Mouse (Mus musculus): ENCODE measurements around the gene Dgkz. TPM values are rescaled to one million over a fixed set of nuclear protein-coding genes. Genes with fewer than 3 reads are reported as not detected.

Gene Dgkz
- total RNA-seq (2023) = 329 TPM

GRCm38 (mm10) chr2:91975581-91976541, at the start of gene Dgkz:
TSS of gene Dgkz (minus strand) at chr2:91975864.

GRCm38 (mm10) chr2:92024274-92024672, 48.6 kb upstream of the Dgkz start, which contains the start of gene Creb3l1:
TSS of gene Creb3l1 (minus strand) at chr2:92024502.

GRCm38 (mm10) chr2:91945483-91945882, 30.2 kb downstream of the Dgkz start, which contains the start of gene Gm9821:
TSS of gene Gm9821 (plus strand) at chr2:91945703.

GRCm38 (mm10) chr2:91932160-91932711, 43.4 kb downstream of the Dgkz start, which contains the start of gene Mdk:
TSS of gene Mdk (minus strand) at chr2:91932297.

GRCm38 (mm10) chr2:91926949-91927348, 48.7 kb downstream of the Dgkz start, which contains the start of gene Chrm4:
TSS of gene Chrm4 (plus strand) at chr2:91927249.

Other genes with a start within 250 kb of the Dgkz start
- gene Ambra1, start 245.7 kb downstream of the Dgkz start, total RNA-seq (2023) = 70.7 TPM
- 1.4 TPM for gene Chrm4, start 48.6 kb downstream of the Dgkz start, total RNA-seq (2023)
- 3.3 TPM for gene Mdk, start 43.6 kb downstream of the Dgkz start, total RNA-seq (2023)
- gene Gm9821, start 30.2 kb downstream of the Dgkz start, total RNA-seq (2023) = 0.29 TPM
- gene Creb3l1, start 48.6 kb upstream of the Dgkz start, total RNA-seq (2023) = not detected
- gene Phf21a, start 117.3 kb upstream of the Dgkz start, total RNA-seq (2023) = 127 TPM

All from CD4-positive naive resting alpha-beta T cell, adult 76 days (primary cell).